Mouse (Mus musculus): ENCODE measurements around the gene Znhit3. TPM values are rescaled to one million over a fixed set of nuclear protein-coding genes. Genes with fewer than 3 reads are reported as not detected.
A peak's percentile ranks its signal among the peaks of the same experiment; 100 is the strongest.

Gene Znhit3
- total RNA-seq (2021): 10 to 100 TPM; 13.4 to 13.7 TPM

DNA sequence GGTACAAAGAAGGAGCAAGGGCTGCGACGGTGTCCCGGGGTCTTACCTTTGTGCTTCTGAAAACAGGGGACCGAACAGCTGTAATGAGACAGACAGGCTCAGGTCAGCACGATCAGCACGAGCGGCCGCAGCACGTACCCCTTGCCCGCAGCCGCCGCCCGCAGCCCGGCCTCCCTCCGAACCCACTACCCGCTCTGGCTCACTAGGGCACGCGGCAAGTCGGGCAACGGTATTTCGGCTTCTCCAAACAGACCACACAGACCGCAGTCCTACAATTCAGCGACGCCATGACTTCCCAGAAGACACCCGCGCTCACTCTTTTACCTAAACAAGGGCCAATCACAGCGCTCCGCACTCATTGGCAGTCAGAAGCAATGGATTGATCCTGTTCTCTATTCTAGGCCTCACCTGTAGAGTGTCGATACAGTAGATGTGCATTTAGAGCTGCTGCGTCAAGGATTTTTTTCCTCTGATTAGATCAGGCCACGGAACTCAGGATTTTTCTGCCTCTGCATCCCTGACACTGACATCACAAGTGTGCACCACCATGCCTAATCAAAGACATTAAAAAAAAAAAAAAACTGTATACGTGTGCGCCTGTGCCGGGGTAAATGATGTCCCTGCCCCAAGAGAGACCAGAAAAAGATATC lies at the start of gene Znhit3:
Gene Znhit3, minus strand, starts transcription at position 314 of the 650 bp plus-strand sequence.
- peak; percentile 85 for DNase-seq

DNA sequence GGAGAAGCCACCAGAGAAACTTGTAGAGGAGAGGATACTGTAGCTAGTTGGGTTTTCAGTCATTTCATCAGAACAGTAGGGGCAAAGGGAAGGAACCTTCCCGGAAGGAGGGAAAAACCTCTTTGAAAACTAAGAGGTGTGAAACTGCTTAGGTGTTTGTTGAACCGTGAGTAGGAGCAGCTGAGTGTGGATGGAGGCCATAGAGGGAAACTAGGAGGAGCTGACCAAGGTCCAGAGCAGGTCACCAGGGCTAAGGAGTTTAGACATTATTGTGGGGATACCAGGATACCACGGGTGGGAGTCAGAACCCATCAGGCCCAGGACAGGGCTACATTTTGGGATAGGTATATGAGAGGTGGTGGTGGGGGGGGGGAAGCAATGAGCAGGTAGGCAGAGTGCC lies 47.4 kb upstream of the Znhit3 start:
- DNase-seq: no peak

DNA sequence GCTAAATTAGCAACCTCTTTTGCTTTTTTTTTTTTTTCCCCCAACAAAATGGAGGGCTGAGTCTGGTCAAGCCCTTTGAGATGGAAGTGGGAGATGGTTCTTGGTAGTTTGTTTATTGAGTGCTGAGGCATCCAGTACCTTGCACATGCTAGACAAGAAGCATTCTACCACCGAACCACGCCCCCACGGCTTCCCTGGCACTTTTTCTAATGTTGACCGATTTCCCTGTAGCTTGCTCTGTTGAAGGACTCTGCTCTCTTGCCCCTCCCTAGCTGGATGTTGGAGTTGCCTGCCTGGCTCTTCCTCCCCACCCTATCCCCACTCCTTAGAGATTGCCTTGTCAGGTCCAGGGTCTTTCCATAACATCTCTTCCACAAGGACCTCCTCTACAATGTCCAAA lies 46.4 kb upstream of the Znhit3 start:
- DNase-seq: no peak

DNA sequence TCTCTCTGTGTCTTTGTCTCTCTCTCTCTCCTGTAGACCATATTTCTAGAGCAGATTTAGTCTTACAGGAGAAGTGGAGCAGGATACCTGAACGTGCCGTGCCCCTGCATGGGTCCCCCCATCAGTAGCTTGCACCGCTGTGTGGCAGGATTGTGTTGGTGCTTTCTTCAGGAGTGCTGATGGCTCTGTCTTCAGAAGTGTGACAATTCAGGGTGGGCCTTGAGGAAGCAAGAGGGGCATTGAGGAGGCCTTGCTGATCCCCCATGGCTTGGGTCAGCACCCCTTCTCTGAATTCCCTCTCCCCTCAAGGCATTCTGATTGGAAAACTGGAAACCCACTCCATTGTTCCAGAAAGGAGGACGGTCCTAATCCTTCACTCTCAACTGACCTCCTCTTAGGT lies 45.4 kb upstream of the Znhit3 start:
- DNase-seq: no peak

DNA sequence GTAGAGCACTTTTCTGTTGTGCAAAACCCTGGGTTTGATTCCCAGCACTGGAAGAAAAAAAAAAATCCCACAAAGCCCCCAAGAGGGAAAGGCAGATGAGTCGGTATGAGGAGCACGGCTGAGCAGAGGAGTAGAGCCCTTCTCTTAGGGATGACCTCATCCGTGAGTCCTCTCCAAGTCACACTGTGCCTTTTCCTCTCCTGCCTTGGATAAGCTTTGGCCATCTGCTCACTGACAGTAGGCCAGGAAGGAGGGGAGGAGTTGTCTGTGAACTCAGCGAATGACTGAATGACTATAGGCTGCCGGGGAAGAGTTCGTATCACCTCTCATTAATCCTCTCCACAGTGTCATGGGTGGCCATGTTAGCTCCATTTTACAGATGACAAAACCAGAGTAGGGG lies 44.6 kb upstream of the Znhit3 start:
- no peak for DNase-seq

DNA sequence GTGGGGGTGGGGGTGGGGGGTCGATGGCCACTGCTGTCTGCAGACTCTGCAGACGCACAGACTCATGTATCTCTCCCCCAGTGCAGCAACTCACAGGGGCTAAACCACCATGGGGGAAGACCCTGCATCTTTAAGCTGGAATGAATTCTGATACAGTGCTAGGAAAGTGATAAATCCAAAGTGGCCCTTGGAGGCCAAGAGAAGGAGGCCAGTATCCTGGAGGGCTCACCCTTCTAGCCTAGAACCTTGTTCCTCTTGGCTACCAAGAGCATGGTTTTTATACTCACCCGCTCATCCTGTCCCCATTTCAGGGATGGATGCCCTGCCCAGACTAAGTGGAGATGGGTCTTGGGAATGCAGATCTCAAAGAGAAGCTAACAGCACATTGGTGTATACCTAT lies 44.1 kb upstream of the Znhit3 start:
- DNase-seq: no peak

DNA sequence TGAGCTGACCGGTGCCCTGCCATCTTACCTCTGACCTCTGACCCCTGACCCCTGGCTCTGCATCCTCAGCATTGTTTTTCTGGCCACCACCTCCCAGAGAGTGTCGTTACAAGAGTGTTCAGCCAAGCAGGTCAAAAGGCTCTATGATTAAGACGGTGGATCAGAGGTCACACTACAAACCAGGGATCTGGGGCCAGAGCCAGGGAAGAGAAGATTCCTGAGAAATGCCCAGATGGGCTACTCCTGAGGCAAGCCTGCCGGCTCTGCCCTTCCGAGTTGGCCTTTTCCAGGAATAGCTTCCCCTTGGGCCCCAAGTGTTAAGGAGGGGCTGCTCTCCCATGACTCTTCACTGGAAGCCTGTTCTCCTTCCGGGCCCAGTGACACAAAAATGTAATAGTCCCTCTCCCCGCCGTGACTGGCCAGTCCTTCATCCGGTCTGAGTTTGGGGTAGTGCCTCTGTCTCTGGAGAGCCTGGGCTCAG lies 43.6 kb upstream of the Znhit3 start:
- DNase-seq: peak; percentile 45

DNA sequence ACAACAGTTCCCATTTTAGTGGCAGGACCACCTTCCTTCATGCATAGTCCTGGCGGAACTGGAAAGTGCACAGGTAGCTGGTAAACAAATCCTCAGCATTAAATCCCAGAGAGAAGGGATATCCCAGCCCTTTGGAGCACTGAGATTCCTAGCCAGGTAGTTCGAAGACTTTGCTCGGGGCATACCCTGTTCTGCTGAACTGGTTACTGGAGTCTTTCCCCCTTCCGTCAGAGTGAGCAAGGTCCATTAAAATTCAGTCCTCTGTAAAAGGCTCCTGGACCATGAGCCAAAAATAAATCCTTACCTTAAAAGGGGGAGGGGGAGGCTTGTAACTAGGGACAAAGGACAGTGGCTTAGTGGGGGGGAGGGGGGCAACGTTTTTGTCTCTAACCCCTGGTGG lies 43.0 kb upstream of the Znhit3 start:
- no peak for DNase-seq

DNA sequence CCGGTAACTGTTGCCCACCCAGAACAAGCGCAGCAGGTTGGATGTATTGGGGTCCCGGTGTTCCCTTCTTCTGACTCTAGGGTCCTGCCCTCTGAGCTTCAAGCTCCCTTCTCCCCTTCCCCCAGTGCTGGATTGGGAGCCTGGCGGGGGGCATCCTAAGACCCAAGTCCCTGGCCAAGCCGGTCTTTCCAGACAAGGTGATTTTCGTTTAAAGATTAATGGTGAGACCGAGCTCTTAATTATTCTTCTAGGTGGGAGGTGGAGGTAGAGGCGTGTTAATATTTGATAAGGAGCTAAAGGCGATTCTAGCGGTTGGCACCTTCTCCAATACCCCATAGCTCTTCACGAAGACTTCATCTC lies 42.1 kb upstream of the Znhit3 start:
- DNase-seq: no peak

DNA sequence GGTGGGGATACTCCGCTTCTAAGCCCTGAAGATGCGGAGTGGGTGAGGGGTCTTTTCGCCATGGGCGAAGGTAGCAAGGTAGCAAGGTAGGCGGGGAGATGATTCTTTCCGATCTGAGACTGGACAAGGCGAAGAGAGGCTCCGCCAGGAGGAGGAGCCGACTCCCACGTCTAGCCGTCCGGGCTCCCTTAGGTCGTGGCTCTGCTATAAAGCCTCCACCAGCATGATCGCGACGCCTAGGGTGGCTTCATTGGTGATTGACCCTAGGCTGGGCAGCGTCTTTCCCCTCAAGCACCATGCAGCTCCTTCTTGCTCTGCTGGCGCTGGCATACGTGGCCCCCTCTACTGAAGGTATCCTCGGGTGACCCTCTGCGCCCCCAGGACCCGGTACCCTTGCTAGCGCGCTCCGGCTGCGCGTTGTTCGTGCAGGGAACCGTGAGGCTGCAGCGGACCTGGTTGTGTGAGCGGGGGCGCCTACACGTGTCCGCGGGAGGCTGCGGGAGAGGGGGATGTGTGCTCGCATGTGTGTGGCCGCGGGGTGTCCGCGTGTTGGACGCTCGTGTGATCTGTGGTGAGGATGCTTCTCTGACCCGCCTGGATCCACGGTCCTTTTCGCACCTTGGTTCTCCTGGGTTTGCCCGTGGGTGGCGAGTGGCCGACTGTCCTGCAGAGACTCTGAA lies 41.6 kb upstream of the Znhit3 start, which contains the start of gene Car4:
Gene Car4, plus strand, starts transcription at position 196 of the 680 bp plus-strand sequence.
- DNase-seq: peak; percentile 20

DNA sequence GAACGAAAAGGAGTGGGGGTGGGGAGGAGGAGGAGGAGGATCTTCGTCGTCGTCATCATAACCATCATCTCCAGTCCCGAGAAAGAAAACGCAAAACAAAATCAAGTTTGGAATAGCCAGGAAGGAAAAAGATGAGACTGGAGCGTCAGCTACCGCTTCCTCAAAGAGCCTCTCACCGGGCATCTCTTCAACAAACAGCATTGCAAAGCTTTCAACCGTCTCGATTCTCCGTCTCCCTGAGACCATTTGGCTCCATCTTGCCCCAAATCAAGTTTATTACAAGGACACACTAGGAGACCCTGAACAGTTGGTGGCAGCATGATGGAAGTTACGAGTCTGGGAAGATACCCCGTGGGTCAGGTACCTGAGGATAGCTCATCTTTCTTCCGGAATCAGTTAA lies 41.0 kb upstream of the Znhit3 start:
- no peak for DNase-seq

DNA sequence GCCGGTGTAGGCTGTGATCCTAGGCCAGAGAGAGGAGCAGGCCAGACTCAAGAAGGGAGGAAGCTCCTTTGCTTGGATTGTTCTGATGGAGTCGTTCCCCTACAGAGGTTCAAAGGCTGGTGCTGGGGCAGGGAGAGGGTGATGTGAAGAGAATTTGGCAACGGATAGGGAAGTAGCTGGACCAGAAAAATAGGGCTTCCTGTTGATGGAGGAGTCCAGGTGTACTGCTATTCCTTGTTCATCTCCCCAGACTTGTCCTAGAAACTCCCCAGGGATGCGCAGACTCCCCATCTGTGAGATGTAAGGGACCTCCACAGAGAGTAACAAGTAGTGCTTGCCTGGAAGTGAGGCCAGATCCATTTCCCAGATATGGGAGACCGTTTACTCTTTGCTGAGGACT lies 40.2 kb upstream of the Znhit3 start:
- no peak for DNase-seq

DNA sequence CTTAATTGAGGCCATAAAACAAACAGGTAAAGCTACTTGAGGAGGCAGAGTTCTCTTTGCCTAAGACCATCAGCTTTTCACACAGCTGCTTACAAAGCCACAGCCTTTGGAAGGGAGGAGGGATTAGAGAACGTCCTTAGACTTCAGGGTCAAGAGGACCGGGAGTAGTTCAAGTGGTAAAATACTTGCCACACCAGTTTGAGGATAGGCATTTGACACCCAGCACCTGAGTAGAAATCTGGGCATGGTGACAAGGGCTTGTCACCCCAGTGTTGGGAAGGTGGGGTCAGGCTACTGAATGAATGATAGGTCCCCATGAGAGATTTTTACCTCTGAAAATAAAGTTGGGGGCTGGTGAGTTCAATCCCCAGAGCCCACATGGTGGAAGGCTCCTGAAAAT lies 36.4 kb upstream of the Znhit3 start:
- DNase-seq: no peak

DNA sequence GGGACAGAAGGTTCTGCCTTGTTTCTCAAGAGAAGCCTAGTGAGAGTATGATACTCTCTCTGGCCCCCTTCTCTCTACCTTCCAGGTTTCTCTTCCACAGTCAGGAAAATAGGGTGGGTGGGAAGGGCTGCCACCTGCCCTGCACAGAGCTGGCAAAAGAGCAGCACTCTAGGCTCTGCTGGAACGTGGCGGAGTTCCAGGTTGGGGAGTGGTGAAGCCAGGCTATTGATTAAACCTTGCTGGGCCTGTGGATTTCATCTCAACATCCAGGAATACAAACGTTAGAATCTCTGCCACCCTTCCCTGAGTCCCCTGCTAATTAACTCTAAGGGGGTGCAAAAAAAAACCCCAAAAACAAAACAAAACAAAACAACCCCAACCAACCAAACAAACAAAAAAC lies 32.4 kb upstream of the Znhit3 start:
- no peak for DNase-seq

DNA sequence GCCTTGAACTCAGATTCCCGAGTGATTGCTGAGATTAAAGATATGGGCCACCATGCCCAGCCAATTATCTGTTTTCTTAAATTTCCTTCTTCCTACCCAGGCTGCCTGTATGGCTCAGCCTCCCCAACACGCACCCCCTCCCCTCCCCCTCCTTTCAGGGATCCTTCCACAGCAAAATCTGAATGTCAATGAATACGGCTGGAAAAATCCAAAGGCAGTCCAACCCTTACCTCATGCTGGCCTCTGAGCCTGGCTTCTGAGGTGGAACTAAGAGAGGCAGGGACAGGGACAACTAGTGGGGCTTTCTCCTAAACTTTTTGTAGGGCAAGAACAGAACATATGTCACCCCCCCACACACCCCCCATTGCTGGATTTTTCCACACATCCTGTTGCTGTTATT lies 31.9 kb upstream of the Znhit3 start:
- DNase-seq: no peak

DNA sequence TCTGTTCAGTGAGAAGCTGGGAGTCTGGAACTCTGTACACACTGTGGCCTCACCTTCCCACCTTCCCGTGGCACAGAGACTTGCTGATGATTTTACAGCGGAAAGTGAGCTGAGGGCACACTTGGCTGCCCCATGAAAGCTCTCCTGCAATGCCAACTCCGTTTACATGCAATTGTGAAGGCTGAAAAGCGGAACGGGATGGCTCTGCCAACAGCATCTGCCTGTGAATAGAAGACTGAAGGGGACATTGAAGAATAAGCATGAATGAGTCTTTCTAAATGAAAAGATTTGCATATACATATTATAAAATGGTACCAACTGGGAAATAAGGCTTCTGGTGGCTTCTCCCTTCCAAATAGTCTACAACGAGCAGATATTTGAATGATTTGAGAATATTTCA lies 31.0 kb upstream of the Znhit3 start:
- DNase-seq: no peak

DNA sequence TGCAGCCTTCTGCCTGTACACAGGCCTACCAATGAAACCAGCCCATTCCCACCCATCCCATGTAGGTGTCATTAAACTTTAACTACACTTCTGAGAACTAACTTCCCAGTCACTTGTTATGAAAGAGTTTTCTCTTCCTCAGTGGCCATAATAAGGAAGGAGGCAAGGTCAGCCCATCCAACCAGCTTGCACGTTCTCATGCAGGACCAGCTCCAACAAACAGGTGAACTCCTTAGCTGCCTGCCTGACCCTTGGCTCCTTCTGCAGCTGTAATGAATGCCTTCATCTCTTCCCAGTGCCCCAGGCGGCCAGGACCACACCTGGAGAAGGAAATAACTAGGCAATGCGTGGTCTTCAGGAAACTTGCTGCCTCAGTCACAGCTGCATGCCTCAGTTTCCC lies 29.7 kb upstream of the Znhit3 start:
- DNase-seq: no peak

DNA sequence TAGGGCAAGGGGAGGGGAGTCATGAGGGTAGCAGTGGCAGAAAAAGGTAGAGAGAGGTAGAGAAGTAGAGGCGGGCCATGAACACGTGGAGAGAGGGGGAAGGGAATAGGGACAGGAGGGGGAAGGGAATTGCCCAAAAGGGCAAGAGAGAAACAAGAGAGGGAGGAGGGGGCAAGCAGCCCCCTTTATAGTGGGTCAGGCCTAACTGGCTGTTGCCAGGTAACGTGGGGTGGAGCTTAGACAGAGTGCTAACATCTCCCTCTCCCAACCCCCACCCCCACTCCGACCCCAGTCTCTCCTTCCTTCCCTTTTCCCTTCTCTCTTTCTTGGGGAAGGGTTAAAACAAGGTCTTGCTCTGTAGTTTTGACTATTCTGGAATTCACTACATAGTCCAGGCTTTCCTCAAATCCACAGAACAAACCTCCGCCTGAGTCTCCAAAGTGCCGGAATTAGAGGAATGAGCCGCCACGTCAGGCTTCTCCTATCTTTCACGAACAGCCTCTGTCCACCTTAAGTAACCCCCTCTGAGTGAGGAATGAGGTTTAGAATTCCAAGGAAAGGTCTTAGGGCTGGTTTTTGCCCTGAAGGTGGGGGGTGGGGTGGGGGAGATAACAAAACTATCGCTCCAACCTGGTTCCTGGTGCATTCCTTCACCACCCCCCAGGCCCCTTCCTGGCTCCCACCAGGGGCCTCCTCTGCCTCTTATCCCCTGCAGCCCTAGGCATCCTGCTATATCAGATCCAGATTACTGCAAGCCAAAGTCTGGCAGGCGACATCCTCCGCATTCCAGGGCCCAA lies 28.7 kb upstream of the Znhit3 start:
- DNase-seq: no peak

DNA sequence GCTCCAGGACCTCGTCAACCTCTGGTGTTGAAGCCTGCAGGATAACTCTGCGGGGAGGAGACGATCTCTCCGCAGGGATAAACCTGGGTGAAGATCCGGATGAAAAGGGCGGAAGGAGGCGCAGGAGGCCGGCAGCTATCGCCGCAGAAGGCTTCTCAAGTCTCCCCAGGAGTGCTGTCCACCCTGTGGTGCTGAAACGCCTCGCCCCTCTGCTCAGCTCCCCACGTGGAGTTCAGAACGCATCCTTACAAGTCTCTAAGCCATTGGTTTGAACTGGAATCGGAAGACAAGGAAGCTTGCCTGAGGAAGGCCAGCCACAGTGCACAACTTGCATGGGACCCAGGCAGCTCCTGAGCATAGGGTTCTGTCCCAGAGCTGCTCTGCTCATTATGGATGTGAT lies 27.8 kb upstream of the Znhit3 start:
- DNase-seq: peak; percentile 82

DNA sequence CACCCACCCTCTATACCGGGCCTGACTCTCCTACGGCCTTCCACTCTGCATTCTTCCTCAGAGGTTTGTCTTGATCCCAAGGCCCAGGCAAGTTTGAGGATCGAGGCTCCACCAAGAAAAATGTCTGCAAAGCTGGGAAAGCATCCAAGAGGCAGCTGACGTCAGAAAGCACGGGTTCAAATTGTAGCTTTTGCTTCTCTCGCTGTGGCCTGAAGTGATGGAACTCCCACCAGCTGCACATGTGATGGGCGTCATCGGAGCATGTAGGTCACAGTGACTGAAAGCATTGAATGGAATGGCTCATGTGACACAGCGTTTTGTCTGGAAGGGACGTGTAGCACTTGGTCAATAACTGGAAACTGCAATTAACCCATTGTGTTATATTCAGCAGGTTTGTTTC lies 24.0 kb upstream of the Znhit3 start:
- no peak for DNase-seq

DNA sequence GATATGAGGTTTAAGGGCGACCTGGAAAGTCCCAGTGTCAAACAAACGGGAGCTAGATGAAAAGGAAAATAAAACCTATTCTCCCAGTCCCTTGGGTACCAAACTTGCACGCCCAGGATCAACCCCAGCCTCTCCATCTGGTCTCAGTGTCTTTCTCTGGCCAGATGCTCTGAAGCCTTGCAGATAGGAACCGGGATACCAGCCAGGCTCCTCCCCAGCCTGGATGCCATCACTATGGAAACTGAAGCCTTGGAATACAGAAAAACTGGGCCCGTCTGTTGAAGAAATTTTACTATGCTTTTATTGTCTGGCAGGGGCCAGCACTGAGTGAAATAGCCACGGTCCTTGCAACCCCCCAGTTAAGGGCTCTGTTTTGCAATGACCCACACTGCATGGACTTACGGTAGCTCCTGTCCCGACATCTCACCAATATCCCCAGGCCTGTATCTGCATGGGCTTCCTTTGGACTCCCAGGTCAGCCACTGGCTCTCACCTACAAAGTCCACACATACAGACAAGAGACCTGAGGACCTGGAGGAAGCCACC lies 23.4 kb upstream of the Znhit3 start:
- peak; percentile 28 for DNase-seq

DNA sequence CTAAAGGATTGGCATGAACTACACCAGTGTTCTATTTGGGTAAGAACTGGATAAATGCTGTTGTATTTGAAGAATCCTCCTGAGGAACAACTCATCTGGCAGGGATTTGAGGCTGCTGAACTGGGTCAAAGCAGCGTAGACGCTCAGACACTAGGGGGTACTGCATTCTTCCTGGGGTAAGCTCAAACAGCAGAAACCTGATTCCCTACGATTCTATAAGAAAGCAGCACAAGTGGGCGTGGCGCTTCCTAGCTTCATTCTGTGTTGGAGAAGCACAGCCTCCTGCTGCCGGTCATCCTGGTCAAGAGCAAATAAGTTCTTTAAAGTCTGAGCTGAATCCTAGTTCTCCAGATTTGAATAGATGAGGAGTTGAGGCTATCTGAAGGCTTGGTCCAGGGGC lies 16.1 kb upstream of the Znhit3 start:
- no peak for DNase-seq

DNA sequence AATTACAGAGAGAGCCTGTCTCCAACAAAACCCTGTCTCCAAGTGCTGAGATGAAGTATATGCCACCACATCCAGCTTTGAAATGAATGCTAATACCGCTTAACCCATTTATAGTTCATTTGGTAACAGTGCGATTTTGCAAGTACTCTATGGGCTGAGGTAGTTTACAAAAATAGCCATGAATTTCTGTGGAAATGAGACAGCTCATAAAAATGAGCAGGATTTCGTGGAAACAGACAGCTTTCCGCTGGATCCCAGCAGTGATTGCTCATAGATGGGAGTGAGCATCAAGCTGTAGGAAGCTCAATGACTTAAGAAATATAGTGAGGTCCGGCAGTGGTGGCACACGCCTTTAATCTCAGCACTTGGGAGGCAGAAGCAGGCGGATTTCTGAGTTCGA lies 4.8 kb upstream of the Znhit3 start:
- no peak for DNase-seq

All from heart, postnatal 4 days (tissue).